Mouse (Mus musculus): ENCODE results near the gene Gm20877. TPM values are rescaled to one million over a fixed set of nuclear protein-coding genes. Genes with fewer than 3 reads are reported as not detected.
"Not testable (repeated sequence)": the region's sequence is repeated elsewhere in the genome, so short reads cannot be mapped to it uniquely, and the experiment has no call there.

Gene Gm20877
- polyA plus RNA-seq (2015; fragmentation: Nextera tagmentation; extraction: Ambion mirVana), result not detected in 2 replicates

DNA sequence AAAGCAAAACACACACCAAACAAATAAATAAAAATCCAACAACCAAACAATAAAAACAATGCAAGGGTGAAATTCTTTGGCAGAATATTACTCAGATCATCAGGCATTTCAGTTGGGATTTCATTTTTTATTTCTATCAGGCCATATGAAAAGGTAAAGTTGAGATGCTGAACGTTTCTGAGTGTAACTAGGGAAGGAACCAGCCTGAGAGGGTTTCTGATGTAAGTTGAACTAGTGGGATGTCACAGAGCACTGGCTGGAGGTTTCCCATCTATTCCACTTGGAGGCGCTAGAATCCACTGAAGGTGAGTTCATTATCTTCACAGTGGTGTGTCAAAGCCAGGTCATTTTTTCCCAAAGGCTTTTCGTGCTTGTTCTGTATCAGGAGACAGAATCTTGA lies at the start of gene Gm20877:
Gene Gm20877, plus strand, starts transcription at position 301 of the 400 bp plus-strand sequence.
- H3K4me2 ChIP-seq; H3K4me1 ChIP-seq (replicated peaks); H3K36me3 ChIP-seq; H3K4me3 ChIP-seq (replicated peaks); ATAC-seq (ENCODE audit: low read depth); H3K27ac ChIP-seq; H3K9ac ChIP-seq; H3K9me3 ChIP-seq (replicated peaks); DNase-seq; H3K27me3 ChIP-seq: not testable (repeated sequence)
- WGBS (ENCODE audit: insufficient replicate concordance), result no CpG with 5 or more reads among the region's 3 CpGs

All from liver, embryonic 13.5 days (tissue).